Mouse (Mus musculus): ENCODE measurements at regions not wholly inside any gene's neighbourhood (a gene's known extent, or its start where the extent isn't known, plus 50 kb on each side); places are given as distances from the start of the nearest gene placed in this dataset.

DNA sequence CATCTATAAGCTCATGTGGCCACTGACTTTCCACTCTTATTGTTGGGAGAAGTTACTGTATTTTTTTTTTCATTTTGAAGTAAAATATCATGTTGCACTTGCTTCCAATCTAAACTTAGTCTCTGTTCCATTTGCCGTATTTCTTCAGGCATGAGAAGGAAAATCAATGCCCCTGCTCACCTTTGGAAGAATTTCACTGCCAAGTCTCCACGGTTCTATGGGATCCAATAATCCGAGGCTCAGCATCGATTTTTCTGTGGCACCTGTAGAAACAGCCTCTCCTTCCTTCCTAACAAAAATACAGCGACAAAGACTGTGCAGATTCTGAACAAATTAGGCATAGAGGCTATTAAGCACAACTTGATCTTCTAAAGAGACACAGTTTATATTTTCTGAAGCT, 586.7 kb downstream of the Nedd1 start:
- Histone ChIP-seq H3K27ac (no peak overlapping the region), H3K36me3 (no peaks in the 10 kb centered on the region), H3K9me3 (no peaks in the 10 kb centered on the region), H3K4me1 (no peaks in the 10 kb centered on the region), H3K27me3 (ENCODE audit: insufficient read depth, poor library complexity, severe bottlenecking) (no peaks in the 10 kb centered on the region), H3K4me3 (no peak overlapping the region)
- WGBS: 83% methylated on average over 5 of the region's 5 CpGs
- DNase-seq (ENCODE audit: low spot score): no peak

DNA sequence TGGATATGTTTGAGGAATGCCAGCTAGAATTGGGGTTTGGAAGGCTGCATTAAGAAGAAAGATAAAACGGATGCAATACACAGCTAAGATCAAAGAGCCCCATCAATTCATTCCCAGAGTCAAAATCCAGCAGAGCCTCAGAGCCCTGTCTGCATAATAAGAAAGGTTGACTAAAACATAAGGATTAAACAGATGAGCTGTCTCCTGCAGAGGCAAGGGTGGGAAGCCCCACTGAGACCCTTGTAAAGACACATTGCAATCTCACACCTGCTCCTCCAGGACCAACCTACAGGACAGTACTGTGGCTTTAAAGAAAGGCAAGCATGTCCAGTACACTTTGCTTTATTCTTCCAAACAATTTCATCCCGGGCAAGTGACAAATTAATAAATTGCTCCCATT, 609.4 kb downstream of the Nedd1 start:
- no peaks in the 10 kb centered on the region for H3K36me3 ChIP-seq
- no peaks in the 10 kb centered on the region for H3K9me3 ChIP-seq
- H3K4me1 ChIP-seq: no peaks in the 10 kb centered on the region
- 33% methylated on average over 2 of the region's 2 CpGs for WGBS
- H3K27me3 ChIP-seq (ENCODE audit: insufficient read depth, poor library complexity, severe bottlenecking): no peaks in the 10 kb centered on the region
- no peak overlapping the region for H3K27ac ChIP-seq
- DNase-seq (ENCODE audit: low spot score): no peak
- no peak overlapping the region for H3K4me3 ChIP-seq

DNA sequence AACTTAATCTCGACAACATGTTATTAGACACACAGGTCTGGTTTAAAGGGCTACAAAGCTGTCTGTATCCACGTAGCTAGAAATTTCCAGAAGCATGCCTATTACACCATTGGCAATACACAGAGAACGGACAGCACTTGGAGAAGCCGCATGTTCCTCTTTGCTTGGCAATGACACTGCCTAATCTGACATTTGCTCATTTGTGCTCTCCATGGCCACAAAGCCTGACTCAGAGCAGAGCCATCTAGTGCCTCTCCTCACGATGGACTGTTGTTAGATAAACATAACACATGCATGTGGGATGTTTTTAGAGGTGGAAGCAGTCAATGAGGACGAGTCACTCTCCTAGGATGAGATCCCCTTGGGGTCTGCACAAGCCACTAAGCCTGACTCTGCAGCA, 615.9 kb downstream of the Nedd1 start:
- no peaks in the 10 kb centered on the region for H3K36me3 ChIP-seq
- no peak for DNase-seq (ENCODE audit: low spot score)
- no peak overlapping the region for H3K27ac ChIP-seq
- H3K4me1 ChIP-seq: peaks cover 7% of the 10 kb centered on the region; the same call in 1 of the 2 replicates
- H3K27me3 ChIP-seq (ENCODE audit: insufficient read depth, poor library complexity, severe bottlenecking): no peaks in the 10 kb centered on the region
- 76% methylated on average over 6 of the region's 6 CpGs for WGBS
- no peaks in the 10 kb centered on the region for H3K9me3 ChIP-seq
- H3K4me3 ChIP-seq: no peak overlapping the region

DNA sequence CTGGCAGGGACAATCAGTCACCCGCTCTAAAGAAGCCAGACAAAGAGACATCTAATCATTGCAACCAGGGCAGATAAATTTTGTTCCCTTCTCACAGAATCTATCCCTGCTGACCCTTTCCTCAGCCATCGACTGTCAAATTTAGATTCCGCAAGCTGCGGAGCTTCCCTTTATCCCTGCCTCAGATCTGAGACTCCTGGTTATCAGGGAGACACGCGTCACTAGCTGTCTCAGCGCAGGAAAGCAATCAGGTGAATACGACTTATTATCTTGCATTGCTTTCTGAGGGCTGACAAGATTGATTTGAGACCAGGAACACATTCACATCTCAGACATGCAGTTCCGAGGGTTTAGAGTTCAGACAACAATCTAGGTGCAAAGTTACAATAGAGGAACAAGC, 618.3 kb downstream of the Nedd1 start:
- 23% methylated on average over 9 of the region's 9 CpGs for WGBS

DNA sequence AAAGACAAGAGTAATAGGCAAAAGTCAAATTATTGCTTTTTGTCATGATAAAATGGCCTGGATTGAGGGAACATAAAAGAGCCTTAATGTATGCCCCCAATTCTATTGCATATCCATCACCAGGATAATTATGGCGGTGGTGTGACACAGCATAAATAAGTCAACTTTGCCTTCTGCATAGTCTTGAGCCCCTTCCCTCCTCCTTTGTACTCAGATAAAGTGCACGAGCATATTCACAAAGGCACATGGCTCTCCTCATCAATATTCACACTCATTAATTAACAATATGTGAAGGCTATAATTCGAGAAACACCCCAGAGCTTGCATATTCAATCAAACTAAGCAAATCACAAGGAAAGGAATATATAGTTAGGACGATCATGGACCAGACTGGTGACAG, 619.5 kb downstream of the Nedd1 start:
- peaks cover 7% of the 10 kb centered on the region; the same call in 1 of the 2 replicates for H3K4me1 ChIP-seq
- WGBS: 84% methylated on average over 4 of the region's 4 CpGs
- no peaks in the 10 kb centered on the region for H3K9me3 ChIP-seq
- DNase-seq (ENCODE audit: low spot score): no peak
- no peak overlapping the region for H3K4me3 ChIP-seq
- H3K27ac ChIP-seq: no peak overlapping the region
- no peaks in the 10 kb centered on the region for H3K27me3 ChIP-seq (ENCODE audit: insufficient read depth, poor library complexity, severe bottlenecking)
- no peaks in the 10 kb centered on the region for H3K36me3 ChIP-seq

More for the DNA sequence above, 618.3 kb downstream of the Nedd1 start:
- Histone ChIP-seq H3K27ac (no peak overlapping the region), H3K36me3 (no peaks in the 10 kb centered on the region), H3K4me3 (no peak overlapping the region), H3K9me3 (no peaks in the 10 kb centered on the region), H3K27me3 (ENCODE audit: insufficient read depth, poor library complexity, severe bottlenecking) (no peaks in the 10 kb centered on the region), H3K4me1 (peaks cover 7% of the 10 kb centered on the region; the same call in 1 of the 2 replicates)
- no peak for DNase-seq (ENCODE audit: low spot score)

DNA sequence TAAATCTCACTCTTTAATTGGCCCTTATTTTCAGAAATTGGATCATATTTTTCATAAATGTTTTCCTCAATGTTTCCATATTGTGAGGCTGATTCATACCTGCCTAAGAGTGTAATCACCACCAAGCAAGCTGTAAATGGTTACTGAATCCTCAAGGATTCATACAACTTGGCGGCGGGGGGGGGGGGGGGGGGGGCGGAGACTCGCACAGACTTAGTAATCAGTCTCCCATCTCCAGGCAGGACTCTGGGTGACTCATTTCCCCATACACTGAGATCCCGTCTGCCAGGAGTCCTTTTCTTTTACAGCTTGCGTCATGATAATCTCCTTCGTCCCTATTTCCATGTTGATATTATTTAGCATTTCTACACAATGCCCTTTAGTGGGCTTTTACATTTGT, 624.7 kb downstream of the Nedd1 start:
- 38% methylated on average over 6 of the region's 7 CpGs for WGBS
- H3K4me3 ChIP-seq: no peak overlapping the region
- no peak overlapping the region for H3K27ac ChIP-seq
- no peaks in the 10 kb centered on the region for H3K4me1 ChIP-seq
- no peaks in the 10 kb centered on the region for H3K9me3 ChIP-seq
- no peaks in the 10 kb centered on the region for H3K27me3 ChIP-seq (ENCODE audit: insufficient read depth, poor library complexity, severe bottlenecking)
- no peak for DNase-seq (ENCODE audit: low spot score)
- H3K36me3 ChIP-seq: no peaks in the 10 kb centered on the region

DNA sequence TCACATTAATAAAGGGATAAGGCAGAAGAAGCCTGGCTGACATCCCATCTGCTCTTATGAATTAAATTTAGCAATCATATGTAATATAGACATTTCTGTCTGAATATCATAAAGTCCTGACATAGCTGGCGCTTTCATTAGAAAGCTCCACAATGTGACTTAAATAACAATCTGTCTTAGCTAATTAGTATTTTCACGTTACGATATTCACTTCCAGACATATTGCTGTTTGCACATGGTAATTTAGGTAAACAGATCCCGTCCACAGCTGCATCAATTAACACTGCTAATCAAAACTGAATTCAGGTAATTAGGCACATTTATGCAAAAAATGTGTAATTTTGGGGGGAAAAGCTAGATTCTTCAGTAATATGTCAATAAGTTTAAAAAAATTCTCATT, 625.1 kb downstream of the Nedd1 start:
- 88% methylated on average over 4 of the region's 4 CpGs for WGBS

DNA sequence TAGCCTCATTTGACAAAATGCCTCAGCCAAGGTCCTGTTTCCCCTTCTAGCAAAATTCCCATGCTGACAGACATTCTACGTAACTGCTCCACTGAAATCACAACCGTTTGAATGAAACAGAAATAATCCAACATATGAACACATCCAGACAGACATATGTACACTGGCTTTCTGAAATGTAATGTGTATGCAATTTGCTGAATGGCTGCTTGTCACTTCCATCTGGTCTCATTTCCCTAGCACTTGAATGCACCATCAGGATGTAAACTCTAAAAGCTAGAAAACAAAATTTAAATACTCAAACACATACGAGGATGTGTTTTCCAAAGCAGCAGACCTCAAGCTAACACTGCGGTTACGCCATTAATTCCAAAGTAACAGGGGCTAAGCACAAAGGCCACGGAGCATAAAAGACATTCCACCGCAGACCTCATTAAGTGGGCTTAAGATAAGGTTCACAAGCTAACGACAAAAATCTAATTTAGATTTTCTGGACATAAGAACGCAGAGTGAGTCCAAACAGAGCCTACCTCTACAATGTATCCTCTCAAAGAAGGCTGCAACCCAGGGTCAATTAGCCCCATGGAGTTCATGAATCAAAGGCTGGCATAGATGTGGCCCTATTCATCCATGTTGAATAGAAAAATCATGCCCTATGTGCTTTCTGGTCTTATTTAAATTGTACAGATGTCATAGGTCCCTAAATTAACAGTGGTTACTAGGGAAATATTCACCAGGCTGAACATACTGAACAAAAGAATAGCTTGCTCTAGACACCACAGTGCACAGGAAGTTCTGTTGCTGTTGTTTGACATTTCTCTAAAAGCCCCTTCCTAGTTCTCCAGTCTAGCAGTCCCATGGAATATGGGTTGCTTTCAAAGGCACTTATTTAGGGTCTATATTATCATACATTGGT, 630.5 kb downstream of the Nedd1 start:
- Histone ChIP-seq H3K4me3 (no peak overlapping the region), H3K9me3 (no peaks in the 10 kb centered on the region), H3K27ac (no peak overlapping the region), H3K36me3 (no peaks in the 10 kb centered on the region), H3K4me1 (no peaks in the 10 kb centered on the region), H3K27me3 (ENCODE audit: insufficient read depth, poor library complexity, severe bottlenecking) (no peaks in the 10 kb centered on the region)
- 68% methylated on average over 9 of the region's 9 CpGs for WGBS
- no peak for DNase-seq (ENCODE audit: low spot score)

More for the DNA sequence above, 625.1 kb downstream of the Nedd1 start:
- H3K4me3 ChIP-seq: no peak overlapping the region
- H3K9me3 ChIP-seq: no peaks in the 10 kb centered on the region
- no peak overlapping the region for H3K27ac ChIP-seq
- no peaks in the 10 kb centered on the region for H3K27me3 ChIP-seq (ENCODE audit: insufficient read depth, poor library complexity, severe bottlenecking)
- H3K36me3 ChIP-seq: no peaks in the 10 kb centered on the region
- DNase-seq (ENCODE audit: low spot score): no peak
- H3K4me1 ChIP-seq: no peaks in the 10 kb centered on the region

DNA sequence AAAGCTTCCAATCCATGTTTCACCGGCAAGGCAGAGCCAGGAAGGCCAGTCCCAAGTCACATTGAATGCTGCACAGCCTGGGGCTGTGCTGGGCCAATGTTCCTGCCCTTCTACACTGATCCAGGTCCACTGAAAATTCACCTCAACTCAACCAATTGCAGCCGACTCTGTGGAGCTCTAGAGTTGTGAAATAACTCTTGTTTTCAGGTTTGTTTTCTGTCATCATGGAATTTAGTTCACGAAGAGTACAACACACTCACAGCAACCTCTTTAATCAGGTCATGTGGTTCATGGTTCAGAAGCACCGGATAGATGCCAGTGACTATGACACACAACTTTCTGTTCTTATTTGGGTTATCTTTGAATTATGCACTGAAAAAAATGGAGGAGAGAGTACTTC, 640.1 kb downstream of the Nedd1 start:
- H3K9me3 ChIP-seq: no peaks in the 10 kb centered on the region
- 84% methylated on average over 4 of the region's 4 CpGs for WGBS
- no peak for DNase-seq (ENCODE audit: low spot score)

DNA sequence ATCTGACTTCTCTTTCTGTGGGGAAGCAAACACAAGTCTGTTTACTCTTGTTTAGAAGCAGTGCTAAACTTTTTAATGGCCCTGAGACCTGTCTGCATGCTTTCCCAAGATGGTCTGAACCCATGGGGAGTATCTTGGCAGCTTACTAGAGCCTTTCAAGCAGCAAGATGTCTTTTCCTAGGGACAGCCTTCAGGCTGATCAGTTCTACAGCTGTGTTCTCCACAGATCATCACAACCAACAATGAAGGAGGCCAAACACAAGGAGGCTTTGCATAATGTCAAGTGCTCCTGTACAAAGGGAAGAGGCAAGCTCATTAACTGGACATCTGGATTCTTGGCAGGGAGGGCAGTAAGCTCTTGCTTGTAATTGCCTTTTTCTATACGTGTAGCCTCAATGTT, 641.0 kb downstream of the Nedd1 start:
- H3K36me3 ChIP-seq: no peaks in the 10 kb centered on the region
- no peaks in the 10 kb centered on the region for H3K4me1 ChIP-seq
- H3K4me3 ChIP-seq: no peak overlapping the region
- no peak overlapping the region for H3K27ac ChIP-seq
- H3K9me3 ChIP-seq: no peaks in the 10 kb centered on the region
- 74% methylated on average over 1 of the region's 1 CpGs for WGBS
- no peak for DNase-seq (ENCODE audit: low spot score)
- H3K27me3 ChIP-seq (ENCODE audit: insufficient read depth, poor library complexity, severe bottlenecking): no peaks in the 10 kb centered on the region

More for the DNA sequence above, 640.1 kb downstream of the Nedd1 start:
- no peaks in the 10 kb centered on the region for H3K27me3 ChIP-seq (ENCODE audit: insufficient read depth, poor library complexity, severe bottlenecking)
- H3K36me3 ChIP-seq: no peaks in the 10 kb centered on the region
- no peak overlapping the region for H3K27ac ChIP-seq
- H3K4me3 ChIP-seq: no peak overlapping the region
- H3K4me1 ChIP-seq: no peaks in the 10 kb centered on the region

DNA sequence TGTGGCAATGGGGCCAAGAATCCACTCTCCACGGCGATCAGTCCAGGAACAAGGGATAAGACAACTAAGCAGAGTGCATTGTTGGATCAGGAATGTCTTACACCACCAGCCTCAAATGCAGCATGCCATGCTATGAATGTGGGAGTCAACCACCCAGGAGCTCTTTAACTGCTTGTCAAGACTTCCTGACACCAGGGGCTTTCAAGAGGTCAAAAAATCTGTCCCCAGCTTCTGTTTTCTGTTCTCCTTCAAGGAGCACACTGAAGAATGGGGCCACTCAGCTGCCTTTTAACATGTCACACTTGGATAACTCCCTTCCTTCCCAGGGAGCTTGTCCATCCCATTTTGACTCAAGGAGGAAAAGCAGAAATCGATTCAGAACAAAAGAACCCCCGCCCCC, 642.8 kb downstream of the Nedd1 start:
- DNase-seq (ENCODE audit: low spot score): no peak
- Histone ChIP-seq H3K4me3 (no peak overlapping the region), H3K36me3 (no peaks in the 10 kb centered on the region), H3K9me3 (no peaks in the 10 kb centered on the region), H3K4me1 (0 out of 2 replicates have a peak, but pooled peaks cover 3% of the 10 kb centered on the region), H3K27ac (no peak overlapping the region), H3K27me3 (ENCODE audit: insufficient read depth, poor library complexity, severe bottlenecking) (no peaks in the 10 kb centered on the region)
- 58% methylated on average over 4 of the region's 4 CpGs for WGBS

DNA sequence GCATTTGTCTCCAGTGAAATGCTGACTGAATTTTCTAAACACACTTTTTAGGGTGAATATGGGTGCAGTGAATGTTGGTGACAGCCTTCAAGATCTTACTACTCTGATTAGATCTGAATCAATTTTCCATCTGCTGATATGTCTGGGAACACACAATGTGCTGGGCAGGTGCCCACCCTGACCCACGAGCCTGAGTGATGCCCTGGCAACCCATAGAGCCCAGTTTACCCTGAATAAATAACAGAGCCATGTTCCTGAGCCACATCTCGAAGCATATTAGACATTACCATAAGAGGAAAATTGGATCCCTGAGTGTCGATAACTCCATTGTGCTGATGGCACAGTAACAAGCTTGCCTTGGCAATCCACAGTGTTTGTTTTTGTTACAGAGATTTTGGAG, 644.9 kb downstream of the Nedd1 start:
- H3K27ac ChIP-seq: no peak overlapping the region
- WGBS: 71% methylated on average over 3 of the region's 3 CpGs
- 0 out of 2 replicates have a peak, but pooled peaks cover 3% of the 10 kb centered on the region for H3K4me1 ChIP-seq
- no peaks in the 10 kb centered on the region for H3K9me3 ChIP-seq
- H3K27me3 ChIP-seq (ENCODE audit: insufficient read depth, poor library complexity, severe bottlenecking): no peaks in the 10 kb centered on the region
- no peak for DNase-seq (ENCODE audit: low spot score)
- H3K36me3 ChIP-seq: no peaks in the 10 kb centered on the region
- H3K4me3 ChIP-seq: no peak overlapping the region

DNA sequence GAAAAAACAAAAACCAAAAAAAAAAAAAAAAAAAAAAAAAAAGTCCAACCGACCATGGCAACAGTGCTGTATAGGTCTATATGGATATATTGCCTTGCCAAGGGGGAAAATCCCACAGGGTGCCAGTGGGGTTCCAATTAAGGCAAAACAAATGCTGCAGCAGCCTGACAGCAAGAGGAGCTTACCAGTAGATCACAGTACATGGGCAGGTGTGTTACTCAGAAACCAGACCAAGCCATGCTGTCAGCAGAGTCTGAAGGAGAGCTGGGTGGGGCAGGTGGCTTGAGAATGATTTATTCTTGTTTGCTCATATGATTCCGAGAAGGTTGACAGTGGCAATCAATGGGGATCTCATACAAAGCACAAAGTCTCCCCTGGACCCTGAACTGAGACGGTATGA, 645.5 kb downstream of the Nedd1 start:
- Histone ChIP-seq H3K27me3 (ENCODE audit: insufficient read depth, poor library complexity, severe bottlenecking) (no peaks in the 10 kb centered on the region), H3K27ac (no peak overlapping the region), H3K36me3 (no peaks in the 10 kb centered on the region), H3K9me3 (no peaks in the 10 kb centered on the region), H3K4me3 (no peak overlapping the region), H3K4me1 (0 out of 2 replicates have a peak, but pooled peaks cover 3% of the 10 kb centered on the region)
- WGBS: 64% methylated on average over 3 of the region's 3 CpGs
- DNase-seq (ENCODE audit: low spot score): no peak

Measured in heart, embryonic 10.5 days (tissue).